Mouse (Mus musculus): ENCODE results near the gene Nol12.

DNA sequence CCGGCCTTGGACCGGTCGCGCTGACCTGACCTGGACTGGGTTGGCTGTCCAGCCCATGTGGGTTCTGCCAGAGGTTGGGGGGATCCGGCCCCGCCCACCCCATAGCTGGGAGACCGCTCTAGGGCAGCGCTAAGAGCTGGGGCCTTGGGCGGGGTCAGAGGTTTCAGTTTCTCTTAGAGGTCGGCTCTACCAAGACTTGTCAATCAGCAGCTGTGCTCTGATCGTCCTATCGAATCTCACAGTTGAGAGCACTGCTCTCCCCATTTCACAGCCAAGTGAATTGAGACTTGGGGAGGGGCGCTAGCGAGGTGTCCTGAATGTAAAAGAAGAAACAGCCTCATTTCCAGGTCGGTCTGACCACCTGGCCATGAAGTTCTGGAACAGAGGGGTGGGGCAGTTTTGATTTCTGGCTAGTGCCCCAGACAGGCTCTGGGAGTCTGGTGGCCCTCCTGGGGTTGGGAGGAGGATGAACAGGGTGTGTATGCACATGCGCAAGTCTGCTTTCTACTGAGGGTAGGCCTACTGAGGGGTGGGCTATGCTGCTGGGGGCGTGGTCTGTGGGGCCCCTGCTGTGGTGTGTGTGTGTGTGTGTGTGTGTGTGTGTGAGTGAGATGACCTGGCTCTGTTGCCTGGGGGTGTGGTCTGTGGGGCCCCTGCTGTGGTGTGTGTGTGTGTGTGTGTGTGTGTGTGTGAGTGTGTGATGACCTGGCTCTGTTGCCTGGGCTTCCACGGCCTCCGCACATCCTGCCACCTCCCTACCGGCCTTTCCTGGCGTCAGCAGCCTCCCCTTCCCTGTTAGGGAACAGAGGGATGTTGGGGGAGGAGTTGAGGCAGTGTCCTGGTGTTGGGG is 48.9 kb downstream of the Nol12 start:
- TF ChIP-seq CTCF (conservative IDR thresholded peaks at IDR 0.05; ENCODE audit: low read length): no peak
- no peak for TF ChIP-seq POU5F1 (IDR thresholded peaks at IDR 0.05; ENCODE audit: borderline replicate concordance, low read length)
